Mouse (Mus musculus): ENCODE measurements at regions not wholly inside any gene's neighbourhood (a gene's known extent, or its start where the extent isn't known, plus 50 kb on each side); places are given as distances from the start of the nearest gene placed in this dataset.

GRCm38 (mm10) chr2:30709386-30709884, 94.0 kb downstream of the 1700001O22Rik start:
- TF ChIP-seq POLR2A (IDR thresholded peaks at IDR 0.05; ENCODE audit: borderline replicate concordance, insufficient read depth, low read length) = no peak
- TF ChIP-seq CTCF (IDR thresholded peaks at IDR 0.05; ENCODE audit: borderline replicate concordance, insufficient read depth, low read depth, low read length) = no peak
